Comparison of ENCODE assay signal across 8 mouse cellular contexts in genomic region chr4:133049071-133049920, GRCm38 (mm10). TPM values are rescaled to one million over a fixed set of nuclear protein-coding genes. Genes with fewer than 3 reads are reported as not detected.
DNase-seq lines count a peak whose midpoint lies in the region; ATAC-seq and TF ChIP-seq lines count a peak whose summit lies in the region.

No protein-coding gene starts in this region.

- ATAC-seq in embryonic facial prominence, embryonic 14.5 days (ENCODE audit: low read depth), result no peak
- no peak for ATAC-seq in intestine, embryonic 15.5 days

- intact Hi-C loops in gastrocnemius, postnatal 36 days (cut with DNase I), result no loop called here

- no peak for TF ChIP-seq EP300 in ES-Bruce4 (IDR thresholded peaks at IDR 0.05; ENCODE audit: insufficient read depth, low read depth, low read length)

- H3K4me2 ChIP-seq in embryonic facial prominence, embryonic 14.5 days (ENCODE audit: low read depth, low read length), result no peak overlapping the region
- 0 out of 2 replicates have a peak overlapping the region, but pooled peaks have one; percentile 5 for H3K4me2 ChIP-seq in intestine, embryonic 15.5 days (replicated peaks)

- 0 out of 2 replicates have a peak overlapping the region, but pooled peaks have one; percentile 9 for H3K27ac ChIP-seq in ES-Bruce4 (ENCODE audit: insufficient read depth, low read length)
- peak overlapping the region; percentile 68 for H3K27ac ChIP-seq in embryonic facial prominence, embryonic 14.5 days (replicated peaks; ENCODE audit: low read depth, low read length)
- peak overlapping the region; percentile 39; the same call in 1 of the 2 replicates for H3K27ac ChIP-seq in intestine, embryonic 15.5 days

- no peak overlapping the region for H3K9ac ChIP-seq in ES-Bruce4 (ENCODE audit: low read depth, poor library complexity, severe bottlenecking)
- no peak overlapping the region for H3K9ac ChIP-seq in embryonic facial prominence, embryonic 14.5 days (ENCODE audit: low read depth, low read length)
- no peak overlapping the region for H3K9ac ChIP-seq in intestine, embryonic 15.5 days

- no peak overlapping the region for H3K4me3 ChIP-seq in ES-Bruce4 (ENCODE audit: low read depth, low read length)
- H3K4me3 ChIP-seq in embryonic facial prominence, embryonic 14.5 days (ENCODE audit: low read depth, low read length), result no peak overlapping the region
- H3K4me3 ChIP-seq in intestine, embryonic 15.5 days (replicated peaks), result no peak overlapping the region

- H3K27me3 ChIP-seq in ES-Bruce4 (ENCODE audit: control insufficient read depth, insufficient read depth, low read length, poor library complexity, severe bottlenecking), result no peaks in the 10 kb centered on the region
- no peaks in the 10 kb centered on the region for H3K27me3 ChIP-seq in embryonic facial prominence, embryonic 14.5 days (replicated peaks; ENCODE audit: control insufficient read depth, insufficient read depth, low read length)
- H3K27me3 ChIP-seq in intestine, embryonic 15.5 days (replicated peaks), result no peaks in the 10 kb centered on the region

- DNase-seq in heart, adult 11 months, result peak; percentile 97
- no peak for DNase-seq in heart, adult 8-10 months (ENCODE audit: low spot score)
- no peak for DNase-seq in embryonic facial prominence, embryonic 14.5 days (ENCODE audit: low spot score)
- no peak for DNase-seq in thymus, postnatal 4 days
- no peak for DNase-seq in gastrocnemius, postnatal 36 days
- no peak for DNase-seq in urinary bladder, postnatal 10 days (ENCODE audit: low spot score)

- H3K4me1 ChIP-seq in ES-Bruce4 (ENCODE audit: control insufficient read depth, insufficient read depth, low read length), result peaks cover 36% of the 10 kb centered on the region
- H3K4me1 ChIP-seq in embryonic facial prominence, embryonic 14.5 days (ENCODE audit: control insufficient read depth, insufficient read depth, low read length), result peaks cover 96% of the 10 kb centered on the region
- peaks cover 88% of the 10 kb centered on the region for H3K4me1 ChIP-seq in intestine, embryonic 15.5 days (replicated peaks)

- TF ChIP-seq CTCF in ES-Bruce4 (IDR thresholded peaks at IDR 0.05; ENCODE audit: low read depth, low read length), result no peak

- H3K9me3 ChIP-seq in ES-Bruce4 (replicated peaks; ENCODE audit: control insufficient read depth, insufficient read depth, low read length, poor library complexity, severe bottlenecking), result no peaks in the 10 kb centered on the region
- H3K9me3 ChIP-seq in embryonic facial prominence, embryonic 14.5 days (ENCODE audit: control insufficient read depth, low read length), result no peaks in the 10 kb centered on the region
- no peaks in the 10 kb centered on the region for H3K9me3 ChIP-seq in intestine, embryonic 15.5 days

- no peak for TF ChIP-seq POLR2A in ES-Bruce4 (IDR thresholded peaks at IDR 0.05; ENCODE audit: insufficient read depth, low read length)

- no peaks in the 10 kb centered on the region for H3K36me3 ChIP-seq in ES-Bruce4 (ENCODE audit: control insufficient read depth, insufficient read depth, low read length, poor library complexity, severe bottlenecking)
- peaks cover 7% of the 10 kb centered on the region; the same call in 1 of the 2 replicates for H3K36me3 ChIP-seq in embryonic facial prominence, embryonic 14.5 days (ENCODE audit: control insufficient read depth, insufficient read depth, low read length)
- H3K36me3 ChIP-seq in intestine, embryonic 15.5 days, result no peaks in the 10 kb centered on the region

- WGBS in embryonic facial prominence, embryonic 14.5 days, result 42% methylated on average over 19 of the region's 19 CpGs
- 61% methylated on average over 19 of the region's 19 CpGs for WGBS in intestine, embryonic 15.5 days

RNA-seq across cellular contexts. Expression of gene Ahdc1, which starts 38.2 kb away (rescaled TPM):
- 10 to 100 TPM; 37.5 to 52.5 (median 45.0) TPM for total RNA-seq in heart, adult 8-10 months (2022)
- polyA plus RNA-seq in ES-Bruce4 (2011; ENCODE audit: insufficient read depth, insufficient read length, low read depth, missing spikeins), result 88.2 and 102 TPM in 2 replicates
- polyA plus RNA-seq in embryonic facial prominence, embryonic 14.5 days (2014; fragmentation: Nextera tagmentation; extraction: Ambion mirVana), result 11.0 and 11.7 TPM in 2 replicates
- 5.4 and 6.3 TPM in 2 replicates for polyA plus RNA-seq in intestine, embryonic 15.5 days (2015; fragmentation: Nextera tagmentation; extraction: Ambion mirVana)
- 10 to 100 TPM; 27.4 to 31.7 TPM for total RNA-seq in gastrocnemius, postnatal 36 days (2021)

Comparison
In these comparisons a context has a peak if more than half of its experiments do, and no peak if none do; other contexts are left out.
1. H3K27ac ChIP-seq: peak in every context shown above with its lines; median percentile 68 in embryonic facial prominence, embryonic 14.5 days; 39 in intestine, embryonic 15.5 days; 9 in ES-Bruce4.